In genomic region chr11:24390578-24390977, GRCm38 (mm10) we compare ENCODE assay signal across 15 mouse cellular contexts.
DNase-seq lines count a peak whose midpoint lies in the region; ATAC-seq and TF ChIP-seq lines count a peak whose summit lies in the region.
"Had no signal": no experiment of that assay in that cellular context is flagged by ENCODE, and none has a peak within 500 bp of the region (broad histone marks: within the 10 kb centered on the region; RNA-seq: fewer than 3 reads in every experiment).

No protein-coding gene starts in this region.

- intact Hi-C loops in left cerebral cortex, postnatal 25 days (cut with DNase I): no loop called here

- peak; percentile 59; the same call in 1 of the 2 replicates for ATAC-seq in embryonic facial prominence, embryonic 11.5 days (replicated peaks; ENCODE audit: insufficient number of reproducible peaks, low FRiP score, low TSS enrichment, low read depth)
- ATAC-seq in limb, embryonic 13.5 days (ENCODE audit: low FRiP score, low read depth): peak; percentile 73
- ATAC-seq: intestine, postnatal 0 days; Patski had no signal

- peak; percentile 34 to 58 for DNase-seq in heart, adult 9 months (ENCODE audit: low spot score in 2 of 2)
- DNase-seq in heart, postnatal 4 days: no peak
- peak; percentile 82 for DNase-seq in embryonic facial prominence, embryonic 11.5 days (ENCODE audit: low spot score)
- no peak for DNase-seq in left cerebral cortex, postnatal 25 days (ENCODE audit: low spot score in 2 of 2)
- DNase-seq in adrenal gland, postnatal 10 days: no peak
- DNase-seq: cerebellum, postnatal 14 days; kidney, postnatal 4 days; layer of hippocampus, postnatal 36 days; right cerebral cortex, postnatal 14 days had no signal

- H3K27me3 ChIP-seq in embryonic facial prominence, embryonic 11.5 days (ENCODE audit: control insufficient read depth, insufficient read depth, low read length): no peaks in the 10 kb centered on the region
- 0 out of 2 replicates have a peak, but pooled peaks cover 2% of the 10 kb centered on the region for H3K27me3 ChIP-seq in limb, embryonic 13.5 days

- H3K4me3 ChIP-seq in bone marrow, adult 2 months (replicated peaks; ENCODE audit: control insufficient read depth, low read depth, low read length): peak overlapping the region; percentile 3
- H3K4me3 ChIP-seq in embryonic facial prominence, embryonic 11.5 days (ENCODE audit: low read depth, low read length): no peak overlapping the region
- no peak overlapping the region for H3K4me3 ChIP-seq in limb, embryonic 13.5 days
- H3K4me3 ChIP-seq: erythroblast, embryonic 14.5 days; heart, adult 2 months had no signal

- no peak overlapping the region for H3K4me2 ChIP-seq in embryonic facial prominence, embryonic 11.5 days (ENCODE audit: low read depth, low read length)
- H3K4me2 ChIP-seq in limb, embryonic 13.5 days (replicated peaks): peak overlapping the region; percentile 38

- no peak overlapping the region for H3K27ac ChIP-seq in bone marrow, adult 2 months (ENCODE audit: control insufficient read depth, insufficient read depth, low read depth, low read length, poor library complexity)
- H3K27ac ChIP-seq in embryonic facial prominence, embryonic 11.5 days (replicated peaks; ENCODE audit: low read depth, low read length): no peak overlapping the region
- H3K27ac ChIP-seq in limb, embryonic 13.5 days: no peak overlapping the region
- H3K27ac ChIP-seq: heart, adult 2 months had no signal

- TF ChIP-seq POLR2A in bone marrow, adult 2 months (IDR thresholded peaks at IDR 0.05; ENCODE audit: borderline replicate concordance, control insufficient read depth, low read depth, low read length): no peak

- no peaks in the 10 kb centered on the region for H3K36me3 ChIP-seq in embryonic facial prominence, embryonic 11.5 days (replicated peaks; ENCODE audit: control insufficient read depth, insufficient read depth, low read depth, low read length)
- H3K36me3 ChIP-seq in limb, embryonic 13.5 days: no peaks in the 10 kb centered on the region

- no peak overlapping the region for H3K9ac ChIP-seq in embryonic facial prominence, embryonic 11.5 days (replicated peaks; ENCODE audit: low read length)
- no peak overlapping the region for H3K9ac ChIP-seq in limb, embryonic 13.5 days

- WGBS in bone marrow, adult 2 months: 22% methylated on average over 5 of the region's 5 CpGs
- 17% methylated on average over 5 of the region's 5 CpGs for WGBS in embryonic facial prominence, embryonic 11.5 days
- 23% methylated on average over 5 of the region's 5 CpGs for WGBS in limb, embryonic 13.5 days

- no peaks in the 10 kb centered on the region for H3K9me3 ChIP-seq in embryonic facial prominence, embryonic 11.5 days (replicated peaks; ENCODE audit: control insufficient read depth, low read length)
- no peaks in the 10 kb centered on the region for H3K9me3 ChIP-seq in limb, embryonic 13.5 days

- no peaks in the 10 kb centered on the region; the same call in 1 of the 2 replicates for H3K4me1 ChIP-seq in bone marrow, adult 2 months (ENCODE audit: control insufficient read depth, insufficient read depth, low read length)
- no peaks in the 10 kb centered on the region for H3K4me1 ChIP-seq in embryonic facial prominence, embryonic 11.5 days (ENCODE audit: control insufficient read depth, insufficient read depth, low read length)
- peaks cover 14% of the 10 kb centered on the region for H3K4me1 ChIP-seq in limb, embryonic 13.5 days

- TF ChIP-seq CTCF in bone marrow, adult 2 months (IDR thresholded peaks at IDR 0.05; ENCODE audit: control insufficient read depth, insufficient read depth, low read length): no peak

Comparison
In these comparisons a context has a peak if more than half of its experiments do, and no peak if none do; other contexts are left out.
1. DNase-seq: peak in heart, adult 9 months (2 of 2) and embryonic facial prominence, embryonic 11.5 days (single experiment); none in heart, postnatal 4 days (single experiment), left cerebral cortex, postnatal 25 days (0 of 2) and adrenal gland, postnatal 10 days (single experiment).